Mouse (Mus musculus) liver, embryonic 14.5 days (tissue): ENCODE results near the gene Dtd1.

ENCODE experiments used
- CTCF ChIP-seq: IDR thresholded peaks from 2 replicates; pipeline ENCODE4 v1.5.1; 2016; ENCODE audit warnings: antibody characterized with exemption, low read depth, control low read depth
- EP300 ChIP-seq: IDR thresholded peaks from 2 replicates; pipeline ENCODE4 v1.6.1; 2016; ENCODE audit warnings: antibody characterized with exemption, low read depth

DNA sequence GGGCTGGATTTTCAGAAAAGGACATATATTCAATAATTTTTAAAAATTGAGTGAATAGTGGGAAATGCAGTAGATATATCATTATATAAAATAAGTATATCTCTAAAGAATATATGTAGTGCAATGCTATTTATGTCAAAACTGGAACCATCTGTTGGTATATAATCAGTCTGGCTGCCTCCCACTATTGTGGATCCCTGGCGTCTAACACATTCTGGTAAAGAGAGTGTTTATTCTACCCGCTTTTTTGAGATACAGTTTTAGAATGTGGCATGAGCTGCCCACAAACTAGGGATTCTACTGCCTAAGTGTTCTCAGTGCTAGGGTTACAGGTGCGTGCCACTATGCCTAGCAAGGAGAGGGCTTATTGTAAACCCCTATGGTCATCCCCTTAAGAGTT, 55.6 kb downstream of the Dtd1 start:
- TF ChIP-seq EP300 (no peak), CTCF (no peak)
